Mouse (Mus musculus) megakaryocyte, embryonic 14.5 days (primary cell): ENCODE data around the gene Zfp160.

Experiments
- FLI1 ChIP-seq: IDR thresholded peaks from 2 replicates; pipeline ENCODE4 v1.6.1; 2012; ENCODE audit warnings: low read length, inconsistent platforms, mixed read lengths
- GATA1 ChIP-seq: IDR thresholded peaks from 3 replicates; pipeline ENCODE4 v1.6.1; 2012; ENCODE audit warnings: mixed read lengths, low read length, inconsistent platforms, borderline replicate concordance

DNA sequence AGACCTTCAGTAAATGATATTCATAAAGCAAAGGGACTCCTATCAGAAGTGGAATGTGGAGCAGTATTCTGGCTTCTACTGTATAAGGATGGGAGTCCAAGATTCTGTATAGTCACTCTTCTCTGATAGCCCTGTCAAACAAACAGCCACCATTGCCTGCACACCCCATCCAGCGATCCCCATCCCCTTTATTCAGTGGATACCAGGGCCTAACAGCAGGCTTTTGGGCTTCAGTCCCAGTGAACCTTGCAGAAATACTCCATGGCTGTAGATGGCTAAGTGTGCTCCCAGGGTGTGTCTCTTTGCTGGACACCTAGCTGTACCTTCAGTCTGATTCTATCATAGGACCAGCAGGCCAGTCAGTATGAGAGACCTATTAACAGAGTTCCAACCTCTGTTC, 42.2 kb downstream of the Zfp160 start:
- TF ChIP-seq FLI1 (no peak), GATA1 (no peak)
